Comparison of ENCODE assay signal across 8 mouse cellular contexts in the genomic region with DNA sequence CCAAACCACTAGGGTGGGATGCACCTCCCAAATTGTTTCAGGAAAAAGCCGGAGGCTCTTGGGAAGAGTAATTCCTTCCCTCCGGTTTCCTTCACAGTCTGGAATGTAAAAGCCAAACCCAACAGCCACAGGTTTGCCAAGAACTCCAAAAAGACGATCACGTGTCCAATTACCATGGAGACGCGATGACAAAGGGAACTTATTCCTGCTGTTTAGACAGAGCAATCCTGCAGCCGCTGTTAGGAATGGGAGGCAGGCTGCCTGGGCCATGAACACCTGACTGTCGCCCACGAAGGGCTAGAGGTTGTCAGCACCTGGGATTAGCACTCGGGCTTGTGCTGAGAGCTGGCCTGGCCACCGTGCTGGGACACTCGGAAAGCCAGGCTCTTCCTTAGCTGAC.
DNase-seq lines count a peak whose midpoint lies in the region; ATAC-seq and TF ChIP-seq lines count a peak whose summit lies in the region.

No protein-coding gene starts in this region.

- TF ChIP-seq EP300 in liver, postnatal 0 days (IDR thresholded peaks at IDR 0.05; ENCODE audit: low read depth), result no peak

- peaks cover 5% of the 10 kb centered on the region for H3K4me1 ChIP-seq in forebrain, embryonic 16.5 days (replicated peaks; ENCODE audit: control insufficient read depth, insufficient read depth, low read length)
- H3K4me1 ChIP-seq in midbrain, postnatal 0 days (ENCODE audit: insufficient read depth, low read length), result peaks cover 5% of the 10 kb centered on the region; the same call in 1 of the 2 replicates
- no peaks in the 10 kb centered on the region for H3K4me1 ChIP-seq in liver, postnatal 0 days (ENCODE audit: insufficient read depth)

- ATAC-seq in forebrain, embryonic 16.5 days, result peak; percentile 67; the same call in 1 of the 2 replicates
- no peak for ATAC-seq in midbrain, postnatal 0 days (ENCODE audit: low FRiP score)
- no peak for ATAC-seq in megakaryocyte-erythroid progenitor cell, adult 5-6 weeks (replicated peaks; ENCODE audit: low FRiP score, low TSS enrichment, poor library complexity, severe bottlenecking)
- ATAC-seq in liver, postnatal 0 days, result no peak

- intact Hi-C loops in left cerebral cortex, postnatal 4 days (cut with DNase I), result no loop called here

- peak; percentile 27 for DNase-seq in left cerebral cortex, adult 11 months (ENCODE audit: low spot score)
- no peak for DNase-seq in left cerebral cortex, postnatal 4 days
- peak; percentile 38 for DNase-seq in layer of hippocampus, adult 9-10 months (ENCODE audit: low spot score)
- DNase-seq in midbrain, postnatal 0 days (ENCODE audit: low spot score), result peak; percentile 71
- no peak for DNase-seq in B cell, adult 2 months
- DNase-seq in liver, postnatal 0 days, result no peak

- H3K27me3 ChIP-seq in forebrain, embryonic 16.5 days (replicated peaks; ENCODE audit: control insufficient read depth, insufficient read depth, low read length), result no peaks in the 10 kb centered on the region
- no peaks in the 10 kb centered on the region for H3K27me3 ChIP-seq in midbrain, postnatal 0 days (ENCODE audit: insufficient read depth, low read length)
- H3K27me3 ChIP-seq in liver, postnatal 0 days (ENCODE audit: insufficient read depth, low read length), result no peaks in the 10 kb centered on the region

- peak overlapping the region; percentile 10 for H3K4me2 ChIP-seq in forebrain, embryonic 16.5 days (ENCODE audit: low read length)
- no peak overlapping the region for H3K4me2 ChIP-seq in midbrain, postnatal 0 days (ENCODE audit: low read depth, low read length, poor library complexity, severe bottlenecking)
- H3K4me2 ChIP-seq in liver, postnatal 0 days (ENCODE audit: low read depth, low read length), result no peak overlapping the region

- H3K9ac ChIP-seq in forebrain, embryonic 16.5 days (replicated peaks; ENCODE audit: low read depth, low read length), result no peak overlapping the region
- H3K9ac ChIP-seq in midbrain, postnatal 0 days (replicated peaks; ENCODE audit: low read length, poor library complexity, severe bottlenecking), result no peak overlapping the region
- H3K9ac ChIP-seq in liver, postnatal 0 days (replicated peaks), result no peak overlapping the region

- H3K27ac ChIP-seq in forebrain, embryonic 16.5 days (ENCODE audit: low read length), result no peak overlapping the region
- H3K27ac ChIP-seq in midbrain, postnatal 0 days (ENCODE audit: low read depth, low read length), result no peak overlapping the region
- no peak overlapping the region for H3K27ac ChIP-seq in liver, postnatal 0 days (ENCODE audit: low read depth)

- no peak for TF ChIP-seq CTCF in midbrain, postnatal 0 days (IDR thresholded peaks at IDR 0.05)
- TF ChIP-seq CTCF in liver, postnatal 0 days (IDR thresholded peaks at IDR 0.05; ENCODE audit: low read depth), result no peak

- 35% methylated on average over 12 of the region's 12 CpGs for WGBS in forebrain, embryonic 16.5 days
- WGBS in midbrain, postnatal 0 days, result 40% methylated on average over 12 of the region's 12 CpGs
- WGBS in liver, postnatal 0 days (ENCODE audit: insufficient replicate concordance), result 76% methylated on average over 12 of the region's 12 CpGs

- no peak overlapping the region for H3K4me3 ChIP-seq in forebrain, embryonic 16.5 days (replicated peaks; ENCODE audit: low read length)
- no peak overlapping the region for H3K4me3 ChIP-seq in midbrain, postnatal 0 days (ENCODE audit: low read depth, low read length)
- no peak overlapping the region for H3K4me3 ChIP-seq in liver, postnatal 0 days (ENCODE audit: low read depth, low read length)

- H3K36me3 ChIP-seq in forebrain, embryonic 16.5 days (ENCODE audit: control insufficient read depth, insufficient read depth), result no peaks in the 10 kb centered on the region
- no peaks in the 10 kb centered on the region for H3K36me3 ChIP-seq in midbrain, postnatal 0 days (ENCODE audit: insufficient read depth, low read length)
- H3K36me3 ChIP-seq in liver, postnatal 0 days (replicated peaks; ENCODE audit: insufficient read depth, low read length), result no peaks in the 10 kb centered on the region

- H3K9me3 ChIP-seq in forebrain, embryonic 16.5 days (ENCODE audit: control insufficient read depth, low read length), result no peaks in the 10 kb centered on the region
- H3K9me3 ChIP-seq in midbrain, postnatal 0 days (ENCODE audit: low read length), result no peaks in the 10 kb centered on the region
- no peaks in the 10 kb centered on the region for H3K9me3 ChIP-seq in liver, postnatal 0 days (ENCODE audit: low read length)

Comparison
In these comparisons a context has a peak if more than half of its experiments do, and no peak if none do; other contexts are left out.
1. DNase-seq: peak in left cerebral cortex, adult 11 months (single experiment), layer of hippocampus, adult 9-10 months (single experiment) and midbrain, postnatal 0 days (single experiment); none in left cerebral cortex, postnatal 4 days (single experiment), B cell, adult 2 months (0 of 2) and liver, postnatal 0 days (single experiment).